Mouse (Mus musculus): ENCODE results near the gene Rnasek. TPM values are rescaled to one million over a fixed set of nuclear protein-coding genes. Genes with fewer than 3 reads are reported as not detected.

The Rnasek gene
- total RNA-seq (2014; rRNA removed) (85.4 and 88.6 TPM in 2 replicates), polyA plus RNA-seq (2015; fragmentation: Nextera tagmentation; extraction: Ambion mirVana) (597 and 610 TPM in 2 replicates)

GRCm38 (mm10) chr11:70239541-70240279 lies at the start of gene Rnasek, which contains the start of gene Gm21988:
Rnasek (minus strand) TSS chr11:70239842.
Gm21988 (minus strand) TSS chr11:70239830.
- DNase-seq (ENCODE audit: low spot score): peak; percentile 91

GRCm38 (mm10) chr11:70289236-70289635 lies 49.6 kb upstream of the Rnasek start:
- Histone ChIP-seq H3K9ac (replicated peaks; ENCODE audit: low read length) (no peak overlapping the region), H3K36me3 (ENCODE audit: insufficient read depth, low read length) (no peaks in the 10 kb centered on the region), H3K4me1 (ENCODE audit: insufficient read depth, low read length) (no peaks in the 10 kb centered on the region), H3K27me3 (ENCODE audit: insufficient read depth, low read length) (no peaks in the 10 kb centered on the region), H3K4me2 (ENCODE audit: low read depth, low read length) (no peak overlapping the region), H3K27ac (0 out of 2 replicates have a peak overlapping the region, but pooled peaks have one; percentile 21), H3K4me3 (ENCODE audit: low read length) (no peak overlapping the region), H3K9me3 (ENCODE audit: low read length) (no peaks in the 10 kb centered on the region)
- 29% methylated on average over 6 of the region's 6 CpGs for WGBS
- DNase-seq (ENCODE audit: low spot score) (peak; percentile 10), ATAC-seq (no peak)
- no peak for TF ChIP-seq CTCF (IDR thresholded peaks at IDR 0.05; ENCODE audit: low read depth)

More at GRCm38 (mm10) chr11:70239541-70240279, at the start of gene Rnasek, which contains the start of gene Gm21988:
- Histone ChIP-seq H3K4me1 (ENCODE audit: insufficient read depth, low read length) (peaks cover 10% of the 10 kb centered on the region), H3K9me3 (ENCODE audit: low read length) (no peaks in the 10 kb centered on the region), H3K4me2 (ENCODE audit: low read depth, low read length) (peak within 1 kb of the TSS; percentile 90), H3K36me3 (ENCODE audit: insufficient read depth, low read length) (peaks cover 11% of the 10 kb centered on the region; the same call in 1 of the 2 replicates), H3K27me3 (ENCODE audit: insufficient read depth, low read length) (no peaks in the 10 kb centered on the region), H3K4me3 (ENCODE audit: low read length) (peak within 1 kb of the TSS; percentile 96), H3K9ac (replicated peaks; ENCODE audit: low read length) (peak within 1 kb of the TSS; percentile 92), H3K27ac (peak within 1 kb of the TSS; percentile 96)
- peak; percentile 66 for ATAC-seq
- under 1% methylated on average over 34 of the region's 35 CpGs for WGBS
- TF ChIP-seq CTCF (IDR thresholded peaks at IDR 0.05; ENCODE audit: low read depth): no peak

DNA sequence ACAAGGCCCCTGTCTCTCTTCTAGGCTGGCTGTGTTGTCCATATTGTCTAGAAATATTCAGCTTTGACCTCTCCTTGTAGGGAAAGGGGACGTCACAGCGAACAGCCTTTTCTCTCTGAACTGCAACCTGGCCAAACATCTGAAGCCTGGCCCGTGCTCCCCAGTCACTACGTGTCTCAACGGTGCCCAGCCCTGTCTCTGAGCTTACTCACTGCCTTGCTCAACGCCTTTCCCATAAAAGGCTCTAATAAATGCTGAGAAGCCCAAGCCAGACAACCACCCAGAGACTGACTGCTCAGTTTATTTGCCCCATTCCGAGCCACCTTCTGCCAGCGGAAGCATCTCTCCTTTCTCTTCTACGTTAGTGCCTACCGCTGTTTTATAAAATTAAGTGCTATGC lies 48.5 kb upstream of the Rnasek start:
- WGBS: 83% methylated on average over 10 of the region's 10 CpGs

GRCm38 (mm10) chr11:70285686-70286085 lies 46.0 kb upstream of the Rnasek start:
- Histone ChIP-seq H3K4me3 (ENCODE audit: low read length) (no peak overlapping the region), H3K27ac (no peak overlapping the region), H3K36me3 (ENCODE audit: insufficient read depth, low read length) (no peaks in the 10 kb centered on the region), H3K9me3 (ENCODE audit: low read length) (no peaks in the 10 kb centered on the region), H3K4me2 (ENCODE audit: low read depth, low read length) (no peak overlapping the region), H3K4me1 (ENCODE audit: insufficient read depth, low read length) (no peaks in the 10 kb centered on the region), H3K9ac (replicated peaks; ENCODE audit: low read length) (no peak overlapping the region), H3K27me3 (ENCODE audit: insufficient read depth, low read length) (no peaks in the 10 kb centered on the region)
- DNase-seq (ENCODE audit: low spot score): no peak
- 85% methylated on average over 5 of the region's 5 CpGs for WGBS
- TF ChIP-seq CTCF (IDR thresholded peaks at IDR 0.05; ENCODE audit: low read depth): no peak
- no peak for ATAC-seq

More for the DNA sequence above, 48.5 kb upstream of the Rnasek start:
- no peak for TF ChIP-seq CTCF (IDR thresholded peaks at IDR 0.05; ENCODE audit: low read depth)
- no peaks in the 10 kb centered on the region for H3K9me3 ChIP-seq (ENCODE audit: low read length)
- H3K36me3 ChIP-seq (ENCODE audit: insufficient read depth, low read length): no peaks in the 10 kb centered on the region
- no peaks in the 10 kb centered on the region for H3K27me3 ChIP-seq (ENCODE audit: insufficient read depth, low read length)
- ATAC-seq (no peak), DNase-seq (ENCODE audit: low spot score) (no peak)
- H3K27ac ChIP-seq: no peak overlapping the region
- no peaks in the 10 kb centered on the region for H3K4me1 ChIP-seq (ENCODE audit: insufficient read depth, low read length)
- no peak overlapping the region for H3K4me2 ChIP-seq (ENCODE audit: low read depth, low read length)
- H3K4me3 ChIP-seq (ENCODE audit: low read length): no peak overlapping the region
- H3K9ac ChIP-seq (replicated peaks; ENCODE audit: low read length): no peak overlapping the region

DNA sequence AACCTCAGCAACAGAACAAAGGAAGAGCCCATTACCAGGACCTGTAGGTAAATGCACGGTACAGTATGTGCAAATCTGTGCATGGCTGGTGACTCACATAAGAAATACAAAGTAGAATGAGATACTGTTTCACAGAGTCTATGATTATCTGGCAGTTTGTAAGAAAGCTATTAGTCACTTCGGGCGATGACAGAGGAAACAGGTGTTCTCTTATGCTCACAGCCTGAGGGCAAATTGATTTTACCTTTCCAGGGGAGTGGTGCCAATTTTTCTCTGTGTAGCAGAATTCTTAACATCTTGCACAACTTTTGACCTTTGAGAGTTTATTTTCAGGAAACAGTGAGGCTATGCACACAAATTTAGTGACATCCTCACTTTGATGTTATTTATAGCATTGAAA lies 45.1 kb upstream of the Rnasek start:
- Histone ChIP-seq H3K27me3 (ENCODE audit: insufficient read depth, low read length) (no peaks in the 10 kb centered on the region), H3K36me3 (ENCODE audit: insufficient read depth, low read length) (no peaks in the 10 kb centered on the region), H3K4me3 (ENCODE audit: low read length) (no peak overlapping the region), H3K9me3 (ENCODE audit: low read length) (no peaks in the 10 kb centered on the region), H3K4me2 (ENCODE audit: low read depth, low read length) (no peak overlapping the region), H3K4me1 (ENCODE audit: insufficient read depth, low read length) (no peaks in the 10 kb centered on the region), H3K9ac (replicated peaks; ENCODE audit: low read length) (no peak overlapping the region), H3K27ac (no peak overlapping the region)
- DNase-seq (ENCODE audit: low spot score) (peak; percentile 26), ATAC-seq (no peak)
- TF ChIP-seq CTCF (IDR thresholded peaks at IDR 0.05; ENCODE audit: low read depth): no peak
- WGBS: 77% methylated on average over 3 of the region's 3 CpGs

GRCm38 (mm10) chr11:70283666-70284065 lies 44.0 kb upstream of the Rnasek start:
- no peak for ATAC-seq
- no peaks in the 10 kb centered on the region for H3K9me3 ChIP-seq (ENCODE audit: low read length)
- H3K27me3 ChIP-seq (ENCODE audit: insufficient read depth, low read length): no peaks in the 10 kb centered on the region
- no peaks in the 10 kb centered on the region for H3K36me3 ChIP-seq (ENCODE audit: insufficient read depth, low read length)
- no peaks in the 10 kb centered on the region for H3K4me1 ChIP-seq (ENCODE audit: insufficient read depth, low read length)
- H3K9ac ChIP-seq (replicated peaks; ENCODE audit: low read length): no peak overlapping the region
- TF ChIP-seq CTCF (IDR thresholded peaks at IDR 0.05; ENCODE audit: low read depth): no peak
- no peak overlapping the region for H3K27ac ChIP-seq
- 92% methylated on average over 4 of the region's 4 CpGs for WGBS
- no peak for DNase-seq (ENCODE audit: low spot score)
- no peak overlapping the region for H3K4me2 ChIP-seq (ENCODE audit: low read depth, low read length)
- H3K4me3 ChIP-seq (ENCODE audit: low read length): no peak overlapping the region

GRCm38 (mm10) chr11:70280441-70280840 lies 40.8 kb upstream of the Rnasek start:
- Histone ChIP-seq H3K4me1 (ENCODE audit: insufficient read depth, low read length) (no peaks in the 10 kb centered on the region), H3K4me3 (ENCODE audit: low read length) (no peak overlapping the region), H3K27me3 (ENCODE audit: insufficient read depth, low read length) (no peaks in the 10 kb centered on the region), H3K9me3 (ENCODE audit: low read length) (no peaks in the 10 kb centered on the region), H3K27ac (no peak overlapping the region), H3K4me2 (ENCODE audit: low read depth, low read length) (no peak overlapping the region), H3K9ac (replicated peaks; ENCODE audit: low read length) (no peak overlapping the region), H3K36me3 (ENCODE audit: insufficient read depth, low read length) (no peaks in the 10 kb centered on the region)
- DNase-seq (ENCODE audit: low spot score) (peak; percentile 11), ATAC-seq (no peak)
- WGBS: 68% methylated on average over 3 of the region's 3 CpGs
- TF ChIP-seq CTCF (IDR thresholded peaks at IDR 0.05; ENCODE audit: low read depth): no peak

Data from hindbrain, postnatal 0 days (tissue).